Mouse (Mus musculus): ENCODE results near the gene Ube4b. TPM values are rescaled to one million over a fixed set of nuclear protein-coding genes. Genes with fewer than 3 reads are reported as not detected.

The Ube4b gene
- polyA plus RNA-seq, 1 experiment from 2014 or later: 53.3 TPM

DNA sequence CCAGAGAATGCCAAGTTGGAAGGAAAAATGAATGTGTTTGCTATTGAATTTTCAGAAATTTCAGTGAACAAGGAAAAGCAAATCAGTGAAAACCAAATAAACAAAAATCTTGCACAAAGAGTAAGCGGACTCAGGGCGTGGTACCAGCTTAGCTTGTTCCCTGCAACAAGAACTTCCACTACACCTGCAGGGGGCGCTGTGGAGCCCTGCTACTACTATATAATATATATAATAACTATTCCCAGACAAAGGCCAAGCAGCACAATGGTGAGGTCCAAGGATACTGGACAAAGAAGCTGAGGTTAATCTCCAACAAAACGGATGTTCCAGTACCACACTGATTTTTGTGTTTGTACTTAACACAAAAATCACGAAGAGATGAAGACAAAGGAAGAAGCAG, 53.1 kb downstream of the Ube4b start:
- H3K27ac ChIP-seq (ENCODE audit: low read depth, low read length): no peak overlapping the region
- DNase-seq (ENCODE audit: low spot score) (peak; percentile 73), ATAC-seq (ENCODE audit: low FRiP score) (no peak)
- H3K36me3 ChIP-seq (ENCODE audit: control insufficient read depth, insufficient read depth, low read length): peaks cover 14% of the 10 kb centered on the region
- no peak overlapping the region for H3K4me3 ChIP-seq (ENCODE audit: low read depth, low read length)
- no peaks in the 10 kb centered on the region for H3K27me3 ChIP-seq (ENCODE audit: control insufficient read depth, insufficient read depth, low read length)
- H3K9me3 ChIP-seq (ENCODE audit: control insufficient read depth, low read length): no peaks in the 10 kb centered on the region
- H3K4me1 ChIP-seq (replicated peaks; ENCODE audit: control insufficient read depth, insufficient read depth, low read length): 0 out of 2 replicates have a peak, but pooled peaks cover 2% of the 10 kb centered on the region
- H3K4me2 ChIP-seq (replicated peaks; ENCODE audit: low read depth, low read length): no peak overlapping the region
- WGBS: 71% methylated on average over 5 of the region's 5 CpGs
- H3K9ac ChIP-seq (ENCODE audit: low read depth, low read length): no peak overlapping the region

DNA sequence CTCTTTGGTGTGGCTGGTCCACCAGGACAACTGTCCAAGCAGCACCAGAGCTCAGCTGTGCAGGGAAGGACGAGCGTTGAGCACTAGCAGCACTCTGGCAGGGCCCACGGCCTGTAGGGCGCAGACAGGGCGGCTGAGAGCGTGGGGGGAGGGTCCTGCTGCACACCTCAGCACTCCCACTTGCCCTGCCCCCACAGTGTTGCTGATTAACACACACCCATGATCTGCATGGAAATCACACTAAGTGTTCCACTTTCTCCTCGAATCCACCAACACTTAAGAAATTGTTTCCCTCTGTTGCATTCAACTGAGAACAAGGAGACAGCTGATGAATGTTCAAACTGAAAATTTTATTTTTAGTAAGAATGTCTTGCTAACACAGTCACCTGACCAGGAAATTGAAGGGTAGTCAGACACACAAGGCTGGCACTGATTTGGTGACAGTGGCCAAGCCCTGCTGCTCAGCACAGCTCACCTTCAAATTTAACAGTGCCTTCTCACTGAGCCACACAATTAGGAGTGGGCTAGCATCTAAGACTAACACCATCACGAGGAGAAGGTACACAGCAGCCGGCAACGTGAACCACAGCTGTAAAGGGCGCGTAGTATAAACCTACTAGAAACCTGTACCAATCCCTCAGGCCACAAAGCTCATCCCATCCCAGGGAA, 60.7 kb downstream of the Ube4b start:
- Histone ChIP-seq H3K27me3 (ENCODE audit: control insufficient read depth, insufficient read depth, low read length) (no peaks in the 10 kb centered on the region), H3K9me3 (ENCODE audit: control insufficient read depth, low read length) (no peaks in the 10 kb centered on the region), H3K27ac (ENCODE audit: low read depth, low read length) (no peak overlapping the region), H3K36me3 (ENCODE audit: control insufficient read depth, insufficient read depth, low read length) (peaks cover 2% of the 10 kb centered on the region), H3K9ac (ENCODE audit: low read depth, low read length) (no peak overlapping the region), H3K4me1 (replicated peaks; ENCODE audit: control insufficient read depth, insufficient read depth, low read length) (no peaks in the 10 kb centered on the region), H3K4me2 (replicated peaks; ENCODE audit: low read depth, low read length) (no peak overlapping the region), H3K4me3 (ENCODE audit: low read depth, low read length) (no peak overlapping the region)
- DNase-seq (ENCODE audit: low spot score) (no peak), ATAC-seq (ENCODE audit: low FRiP score) (no peak)
- 91% methylated on average over 12 of the region's 12 CpGs for WGBS

DNA sequence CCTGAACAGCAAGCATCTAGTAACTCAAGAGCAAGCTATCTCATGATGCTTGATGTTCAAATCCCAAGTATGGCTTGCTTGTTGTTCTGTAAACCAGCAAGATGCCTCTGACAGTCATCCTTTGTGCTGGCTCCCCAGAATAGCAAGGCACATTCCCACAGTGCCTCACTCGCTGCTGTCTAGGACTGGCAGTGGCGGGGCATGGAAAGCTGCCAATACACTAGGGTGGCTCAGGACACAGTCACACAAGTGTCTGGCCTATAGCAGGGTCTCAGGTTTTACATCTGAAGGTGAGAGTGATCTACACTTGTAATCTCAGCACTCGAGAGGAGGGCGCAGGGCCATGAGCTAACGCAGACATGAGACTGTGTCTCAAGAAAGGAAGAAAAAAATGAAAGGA, 61.7 kb downstream of the Ube4b start:
- Histone ChIP-seq H3K4me3 (ENCODE audit: low read depth, low read length) (no peak overlapping the region), H3K9ac (ENCODE audit: low read depth, low read length) (no peak overlapping the region), H3K27me3 (ENCODE audit: control insufficient read depth, insufficient read depth, low read length) (no peaks in the 10 kb centered on the region), H3K9me3 (ENCODE audit: control insufficient read depth, low read length) (no peaks in the 10 kb centered on the region), H3K27ac (ENCODE audit: low read depth, low read length) (no peak overlapping the region), H3K36me3 (ENCODE audit: control insufficient read depth, insufficient read depth, low read length) (peaks cover 7% of the 10 kb centered on the region; the same call in 1 of the 2 replicates), H3K4me2 (replicated peaks; ENCODE audit: low read depth, low read length) (no peak overlapping the region), H3K4me1 (replicated peaks; ENCODE audit: control insufficient read depth, insufficient read depth, low read length) (no peaks in the 10 kb centered on the region)
- ATAC-seq (ENCODE audit: low FRiP score): no peak
- DNase-seq (ENCODE audit: low spot score): no peak
- whole genome bisulfite sequencing: 93% methylated on average over 5 of the region's 5 CpGs

DNA sequence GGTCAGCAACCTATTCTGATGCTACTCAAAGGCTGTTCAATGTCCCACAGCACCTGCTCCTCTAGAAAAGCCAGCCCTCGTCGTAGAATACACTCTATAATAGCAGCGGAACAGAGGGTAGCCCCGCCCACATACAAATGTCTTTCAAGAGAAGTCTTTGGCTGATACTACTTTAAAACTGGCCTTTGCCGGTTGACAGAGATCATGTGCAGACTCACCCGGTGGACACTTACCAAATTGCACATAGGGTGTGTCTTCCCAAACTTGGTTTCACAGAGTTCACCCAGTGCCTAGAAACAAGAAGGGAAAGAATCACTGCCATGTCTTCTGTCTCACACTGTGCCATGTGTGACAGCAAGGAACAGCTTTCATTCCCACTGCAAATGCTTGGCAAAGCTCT, 65.5 kb downstream of the Ube4b start:
- ATAC-seq (ENCODE audit: low FRiP score) (no peak), DNase-seq (ENCODE audit: low spot score) (no peak)
- Histone ChIP-seq H3K9ac (ENCODE audit: low read depth, low read length) (no peak overlapping the region), H3K4me3 (ENCODE audit: low read depth, low read length) (no peak overlapping the region), H3K27ac (ENCODE audit: low read depth, low read length) (no peak overlapping the region), H3K36me3 (ENCODE audit: control insufficient read depth, insufficient read depth, low read length) (peaks cover 7% of the 10 kb centered on the region; the same call in 1 of the 2 replicates), H3K9me3 (ENCODE audit: control insufficient read depth, low read length) (no peaks in the 10 kb centered on the region), H3K27me3 (ENCODE audit: control insufficient read depth, insufficient read depth, low read length) (no peaks in the 10 kb centered on the region), H3K4me1 (replicated peaks; ENCODE audit: control insufficient read depth, insufficient read depth, low read length) (no peaks in the 10 kb centered on the region), H3K4me2 (replicated peaks; ENCODE audit: low read depth, low read length) (no peak overlapping the region)
- 82% methylated on average over 6 of the region's 6 CpGs for WGBS

DNA sequence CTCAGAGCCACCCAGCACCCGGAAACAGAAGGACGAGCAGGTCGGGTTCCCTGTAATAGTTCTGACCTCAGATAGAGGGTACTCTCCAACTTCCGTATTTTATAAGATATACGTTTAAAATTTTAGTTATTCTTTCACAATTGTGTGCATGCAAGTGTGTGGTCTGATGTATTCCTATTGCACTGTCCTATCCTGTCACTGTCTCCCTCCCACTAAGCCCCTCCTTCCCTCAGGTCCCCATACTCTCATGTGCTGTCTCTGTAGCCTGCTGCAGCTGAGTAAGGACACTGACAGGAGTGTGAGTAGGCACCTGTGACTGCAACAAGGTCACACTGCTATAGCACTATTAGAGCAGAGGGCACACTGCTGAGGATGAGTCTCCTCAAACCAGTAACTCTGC, 65.9 kb downstream of the Ube4b start:
- no peaks in the 10 kb centered on the region for H3K27me3 ChIP-seq (ENCODE audit: control insufficient read depth, insufficient read depth, low read length)
- peaks cover 7% of the 10 kb centered on the region; the same call in 1 of the 2 replicates for H3K36me3 ChIP-seq (ENCODE audit: control insufficient read depth, insufficient read depth, low read length)
- no peak for DNase-seq (ENCODE audit: low spot score)
- no peak overlapping the region for H3K4me3 ChIP-seq (ENCODE audit: low read depth, low read length)
- no peak overlapping the region for H3K27ac ChIP-seq (ENCODE audit: low read depth, low read length)
- ATAC-seq (ENCODE audit: low FRiP score): no peak
- no peak overlapping the region for H3K4me2 ChIP-seq (replicated peaks; ENCODE audit: low read depth, low read length)
- no peaks in the 10 kb centered on the region for H3K4me1 ChIP-seq (replicated peaks; ENCODE audit: control insufficient read depth, insufficient read depth, low read length)
- H3K9me3 ChIP-seq (ENCODE audit: control insufficient read depth, low read length): no peaks in the 10 kb centered on the region
- WGBS: over 99% methylated on average over 5 of the region's 5 CpGs
- H3K9ac ChIP-seq (ENCODE audit: low read depth, low read length): no peak overlapping the region

DNA sequence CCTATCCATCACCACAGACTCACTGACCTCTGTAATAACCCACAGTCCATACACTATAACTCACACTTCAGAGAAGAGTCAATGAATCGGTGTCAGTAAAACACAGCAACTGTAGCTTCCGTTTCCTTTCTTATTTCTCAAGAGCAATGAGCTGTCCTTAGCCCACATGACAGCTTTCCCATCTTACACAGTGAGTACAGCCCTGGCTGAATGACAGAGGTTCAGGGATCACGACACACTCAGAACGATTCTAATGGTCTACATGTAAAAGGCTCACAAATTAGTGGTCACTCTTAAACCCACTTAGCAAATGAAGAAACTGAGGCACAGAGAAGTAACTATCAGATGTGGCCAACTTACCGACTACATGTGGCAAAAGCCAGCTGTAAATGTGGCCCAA, 68.6 kb downstream of the Ube4b start:
- WGBS: 94% methylated on average over 5 of the region's 5 CpGs
- Histone ChIP-seq H3K36me3 (ENCODE audit: control insufficient read depth, insufficient read depth, low read length) (peaks cover 17% of the 10 kb centered on the region), H3K4me2 (replicated peaks; ENCODE audit: low read depth, low read length) (no peak overlapping the region), H3K27ac (ENCODE audit: low read depth, low read length) (no peak overlapping the region), H3K27me3 (ENCODE audit: control insufficient read depth, insufficient read depth, low read length) (no peaks in the 10 kb centered on the region), H3K4me3 (ENCODE audit: low read depth, low read length) (no peak overlapping the region), H3K9ac (ENCODE audit: low read depth, low read length) (no peak overlapping the region), H3K9me3 (ENCODE audit: control insufficient read depth, low read length) (no peaks in the 10 kb centered on the region), H3K4me1 (replicated peaks; ENCODE audit: control insufficient read depth, insufficient read depth, low read length) (no peaks in the 10 kb centered on the region)
- no peak for ATAC-seq (ENCODE audit: low FRiP score)
- DNase-seq (ENCODE audit: low spot score): no peak

DNA sequence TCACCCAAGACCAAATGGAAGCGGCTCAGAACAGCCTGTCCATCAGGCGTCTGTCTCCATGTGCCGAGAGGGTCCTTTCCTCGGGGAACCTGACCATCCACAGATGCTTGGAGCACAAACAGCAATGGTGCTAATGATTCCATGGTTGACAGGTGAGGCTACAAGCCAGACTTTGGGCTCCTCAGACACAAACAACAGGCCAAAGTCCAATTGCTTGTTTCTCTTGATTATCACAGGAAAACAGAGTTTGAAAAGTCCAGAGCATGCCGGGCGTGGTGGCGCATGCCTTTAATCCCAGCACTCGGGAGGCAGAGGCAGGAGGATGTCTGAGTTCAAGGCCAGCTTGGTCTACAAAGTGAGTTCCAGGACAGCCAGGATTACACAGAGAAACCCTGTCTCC, 71.9 kb downstream of the Ube4b start:
- no peak overlapping the region for H3K4me3 ChIP-seq (ENCODE audit: low read depth, low read length)
- H3K27ac ChIP-seq (ENCODE audit: low read depth, low read length): no peak overlapping the region
- no peaks in the 10 kb centered on the region for H3K9me3 ChIP-seq (ENCODE audit: control insufficient read depth, low read length)
- no peak for ATAC-seq (ENCODE audit: low FRiP score)
- WGBS: 95% methylated on average over 8 of the region's 8 CpGs
- H3K27me3 ChIP-seq (ENCODE audit: control insufficient read depth, insufficient read depth, low read length): no peaks in the 10 kb centered on the region
- H3K9ac ChIP-seq (ENCODE audit: low read depth, low read length): no peak overlapping the region
- no peak overlapping the region for H3K4me2 ChIP-seq (replicated peaks; ENCODE audit: low read depth, low read length)
- DNase-seq (ENCODE audit: low spot score): no peak
- H3K4me1 ChIP-seq (replicated peaks; ENCODE audit: control insufficient read depth, insufficient read depth, low read length): no peaks in the 10 kb centered on the region
- H3K36me3 ChIP-seq (ENCODE audit: control insufficient read depth, insufficient read depth, low read length): peaks cover 11% of the 10 kb centered on the region

DNA sequence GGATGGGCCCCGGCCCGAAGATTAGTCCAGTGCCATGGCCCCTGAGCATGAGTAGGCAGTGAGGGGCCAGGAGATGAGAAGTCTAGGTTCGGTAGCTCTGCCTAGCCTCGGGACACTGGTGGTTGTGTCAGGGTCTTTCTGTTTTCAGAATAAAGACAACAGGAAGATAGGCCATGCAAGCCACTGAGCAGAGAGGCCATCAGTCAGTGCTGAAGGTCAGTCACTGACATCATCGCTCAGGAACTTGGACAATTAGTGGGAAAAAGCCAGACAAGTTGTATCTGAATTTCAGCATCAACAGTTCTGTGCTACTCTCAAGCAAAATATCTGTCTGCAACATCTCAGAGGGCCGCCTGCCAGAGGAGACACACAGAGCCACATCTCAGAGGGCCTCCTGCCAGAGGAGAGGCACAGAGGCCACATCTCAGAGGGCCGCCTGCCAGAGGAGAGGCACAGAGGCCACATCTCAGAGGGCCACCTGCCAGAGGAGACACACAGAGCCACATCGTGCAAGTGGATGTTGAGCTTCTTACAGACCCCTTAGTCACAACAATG, 74.9 kb downstream of the Ube4b start:
- no peak for DNase-seq (ENCODE audit: low spot score)
- no peak overlapping the region for H3K27ac ChIP-seq (ENCODE audit: low read depth, low read length)
- H3K27me3 ChIP-seq (ENCODE audit: control insufficient read depth, insufficient read depth, low read length): no peaks in the 10 kb centered on the region
- H3K9me3 ChIP-seq (ENCODE audit: control insufficient read depth, low read length): no peaks in the 10 kb centered on the region
- no peak overlapping the region for H3K9ac ChIP-seq (ENCODE audit: low read depth, low read length)
- H3K4me1 ChIP-seq (replicated peaks; ENCODE audit: control insufficient read depth, insufficient read depth, low read length): no peaks in the 10 kb centered on the region
- WGBS: 90% methylated on average over 8 of the region's 8 CpGs
- ATAC-seq (ENCODE audit: low FRiP score): no peak
- H3K4me2 ChIP-seq (replicated peaks; ENCODE audit: low read depth, low read length): no peak overlapping the region
- H3K4me3 ChIP-seq (ENCODE audit: low read depth, low read length): no peak overlapping the region
- H3K36me3 ChIP-seq (ENCODE audit: control insufficient read depth, insufficient read depth, low read length): peaks cover 14% of the 10 kb centered on the region

DNA sequence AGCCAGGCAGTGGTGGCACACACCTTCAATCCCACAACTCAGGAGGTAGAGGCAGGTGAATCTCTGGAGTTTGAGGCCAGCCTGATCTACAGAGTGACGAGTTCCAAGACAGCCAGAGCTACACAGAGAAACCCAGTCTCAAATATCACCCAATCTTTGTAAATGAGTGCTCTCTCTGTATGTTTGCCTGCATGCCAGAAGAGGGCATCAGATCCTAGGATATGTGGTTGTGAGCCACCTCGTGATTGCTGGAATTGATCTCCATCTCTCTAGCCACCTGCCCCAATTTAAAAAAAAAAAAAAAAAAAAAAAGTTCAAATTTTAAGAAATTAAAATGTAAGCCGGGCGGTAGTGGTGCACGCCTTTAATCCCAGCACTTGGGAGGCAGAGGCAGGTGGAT, 77.6 kb downstream of the Ube4b start:
- WGBS: 80% methylated on average over 5 of the region's 5 CpGs
- Histone ChIP-seq H3K4me1 (replicated peaks; ENCODE audit: control insufficient read depth, insufficient read depth, low read length) (no peaks in the 10 kb centered on the region), H3K27ac (ENCODE audit: low read depth, low read length) (no peak overlapping the region), H3K27me3 (ENCODE audit: control insufficient read depth, insufficient read depth, low read length) (no peaks in the 10 kb centered on the region), H3K4me3 (ENCODE audit: low read depth, low read length) (no peak overlapping the region), H3K9me3 (ENCODE audit: control insufficient read depth, low read length) (no peaks in the 10 kb centered on the region), H3K4me2 (replicated peaks; ENCODE audit: low read depth, low read length) (no peak overlapping the region), H3K36me3 (ENCODE audit: control insufficient read depth, insufficient read depth, low read length) (peaks cover 10% of the 10 kb centered on the region; the same call in 1 of the 2 replicates), H3K9ac (ENCODE audit: low read depth, low read length) (no peak overlapping the region)
- DNase-seq (ENCODE audit: low spot score) (no peak), ATAC-seq (ENCODE audit: low FRiP score) (no peak)

All from hindbrain, embryonic 11.5 days (tissue).